Mouse (Mus musculus): ENCODE measurements around the gene Slc35e2. TPM values are rescaled to one million over a fixed set of nuclear protein-coding genes. Genes with fewer than 3 reads are reported as not detected.

The Slc35e2 gene
- polyA plus RNA-seq, 1 experiment from 2014 or later: 16.5 TPM

- DNase-seq (ENCODE audit: low spot score) (no peak), ATAC-seq (replicated peaks; ENCODE audit: low FRiP score) (no peak)
- H3K4me1 ChIP-seq (replicated peaks; ENCODE audit: control insufficient read depth, insufficient read depth, low read length): no peaks in the 10 kb centered on the region
- no peak overlapping the region for H3K4me3 ChIP-seq (ENCODE audit: low read depth, low read length)
- H3K27me3 ChIP-seq (ENCODE audit: control insufficient read depth, insufficient read depth, low read length): no peaks in the 10 kb centered on the region
- no peak overlapping the region for H3K4me2 ChIP-seq (ENCODE audit: low read depth, low read length, severe bottlenecking)
- WGBS: 100% methylated on average over 2 of the region's 2 CpGs
- no peaks in the 10 kb centered on the region for H3K9me3 ChIP-seq (ENCODE audit: control insufficient read depth, low read length)
- no peak overlapping the region for H3K9ac ChIP-seq (ENCODE audit: low read length)
- H3K27ac ChIP-seq (ENCODE audit: low read depth, low read length): no peak overlapping the region
- peaks cover 3% of the 10 kb centered on the region for H3K36me3 ChIP-seq (ENCODE audit: control insufficient read depth, insufficient read depth, low read length)
Observed at GRCm38 (mm10) chr4:155573155-155573554, 28.1 kb upstream of the Slc35e2 start.

- H3K27me3 ChIP-seq (ENCODE audit: control insufficient read depth, insufficient read depth, low read length): no peaks in the 10 kb centered on the region
Observed at GRCm38 (mm10) chr4:155573876-155574275, 27.3 kb upstream of the Slc35e2 start.

GRCm38 (mm10) chr4:155574931-155575330 lies 26.3 kb upstream of the Slc35e2 start:
- 90% methylated on average over 11 of the region's 11 CpGs for WGBS
- ATAC-seq (replicated peaks; ENCODE audit: low FRiP score) (no peak), DNase-seq (ENCODE audit: low spot score) (no peak)
- Histone ChIP-seq H3K9ac (ENCODE audit: low read length) (no peak overlapping the region), H3K4me3 (ENCODE audit: low read depth, low read length) (no peak overlapping the region), H3K4me2 (ENCODE audit: low read depth, low read length, severe bottlenecking) (no peak overlapping the region), H3K27ac (ENCODE audit: low read depth, low read length) (no peak overlapping the region), H3K27me3 (ENCODE audit: control insufficient read depth, insufficient read depth, low read length) (no peaks in the 10 kb centered on the region), H3K9me3 (ENCODE audit: control insufficient read depth, low read length) (no peaks in the 10 kb centered on the region), H3K4me1 (replicated peaks; ENCODE audit: control insufficient read depth, insufficient read depth, low read length) (no peaks in the 10 kb centered on the region), H3K36me3 (ENCODE audit: control insufficient read depth, insufficient read depth, low read length) (peaks cover 3% of the 10 kb centered on the region)

More at GRCm38 (mm10) chr4:155573876-155574275, 27.3 kb upstream of the Slc35e2 start:
- H3K4me2 ChIP-seq (ENCODE audit: low read depth, low read length, severe bottlenecking): no peak overlapping the region
- H3K9ac ChIP-seq (ENCODE audit: low read length): no peak overlapping the region
- peaks cover 3% of the 10 kb centered on the region for H3K36me3 ChIP-seq (ENCODE audit: control insufficient read depth, insufficient read depth, low read length)
- no peaks in the 10 kb centered on the region for H3K9me3 ChIP-seq (ENCODE audit: control insufficient read depth, low read length)
- H3K27ac ChIP-seq (ENCODE audit: low read depth, low read length): no peak overlapping the region
- H3K4me1 ChIP-seq (replicated peaks; ENCODE audit: control insufficient read depth, insufficient read depth, low read length): no peaks in the 10 kb centered on the region
- DNase-seq (ENCODE audit: low spot score): no peak
- no peak overlapping the region for H3K4me3 ChIP-seq (ENCODE audit: low read depth, low read length)
- no peak for ATAC-seq (replicated peaks; ENCODE audit: low FRiP score)
- WGBS: 97% methylated on average over 9 of the region's 9 CpGs

- Histone ChIP-seq H3K36me3 (ENCODE audit: control insufficient read depth, insufficient read depth, low read length) (peaks cover 3% of the 10 kb centered on the region), H3K27ac (ENCODE audit: low read depth, low read length) (no peak overlapping the region), H3K9ac (ENCODE audit: low read length) (no peak overlapping the region), H3K4me2 (ENCODE audit: low read depth, low read length, severe bottlenecking) (no peak overlapping the region), H3K4me1 (replicated peaks; ENCODE audit: control insufficient read depth, insufficient read depth, low read length) (no peaks in the 10 kb centered on the region), H3K27me3 (ENCODE audit: control insufficient read depth, insufficient read depth, low read length) (no peaks in the 10 kb centered on the region), H3K9me3 (ENCODE audit: control insufficient read depth, low read length) (no peaks in the 10 kb centered on the region), H3K4me3 (ENCODE audit: low read depth, low read length) (no peak overlapping the region)
- 88% methylated on average over 8 of the region's 8 CpGs for WGBS
- no peak for DNase-seq (ENCODE audit: low spot score)
- no peak for ATAC-seq (replicated peaks; ENCODE audit: low FRiP score)
Observed at GRCm38 (mm10) chr4:155575521-155575920, 25.7 kb upstream of the Slc35e2 start.

GRCm38 (mm10) chr4:155577132-155577531 lies 24.1 kb upstream of the Slc35e2 start:
- Histone ChIP-seq H3K9ac (ENCODE audit: low read length) (no peak overlapping the region), H3K9me3 (ENCODE audit: control insufficient read depth, low read length) (no peaks in the 10 kb centered on the region), H3K36me3 (ENCODE audit: control insufficient read depth, insufficient read depth, low read length) (peaks cover 3% of the 10 kb centered on the region), H3K27me3 (ENCODE audit: control insufficient read depth, insufficient read depth, low read length) (no peaks in the 10 kb centered on the region), H3K27ac (ENCODE audit: low read depth, low read length) (no peak overlapping the region), H3K4me1 (replicated peaks; ENCODE audit: control insufficient read depth, insufficient read depth, low read length) (no peaks in the 10 kb centered on the region), H3K4me2 (ENCODE audit: low read depth, low read length, severe bottlenecking) (no peak overlapping the region), H3K4me3 (ENCODE audit: low read depth, low read length) (no peak overlapping the region)
- no peak for DNase-seq (ENCODE audit: low spot score)
- no peak for ATAC-seq (replicated peaks; ENCODE audit: low FRiP score)
- WGBS: 92% methylated on average over 9 of the region's 9 CpGs

GRCm38 (mm10) chr4:155577741-155578140 lies 23.5 kb upstream of the Slc35e2 start:
- H3K4me3 ChIP-seq (ENCODE audit: low read depth, low read length): no peak overlapping the region
- DNase-seq (ENCODE audit: low spot score): no peak
- H3K9me3 ChIP-seq (ENCODE audit: control insufficient read depth, low read length): no peaks in the 10 kb centered on the region
- WGBS: 90% methylated on average over 5 of the region's 5 CpGs
- ATAC-seq (replicated peaks; ENCODE audit: low FRiP score): no peak
- H3K4me1 ChIP-seq (replicated peaks; ENCODE audit: control insufficient read depth, insufficient read depth, low read length): no peaks in the 10 kb centered on the region
- no peak overlapping the region for H3K4me2 ChIP-seq (ENCODE audit: low read depth, low read length, severe bottlenecking)
- H3K27me3 ChIP-seq (ENCODE audit: control insufficient read depth, insufficient read depth, low read length): no peaks in the 10 kb centered on the region
- H3K9ac ChIP-seq (ENCODE audit: low read length): no peak overlapping the region
- H3K36me3 ChIP-seq (ENCODE audit: control insufficient read depth, insufficient read depth, low read length): peaks cover 5% of the 10 kb centered on the region
- no peak overlapping the region for H3K27ac ChIP-seq (ENCODE audit: low read depth, low read length)

GRCm38 (mm10) chr4:155578336-155579125 lies 22.7 kb upstream of the Slc35e2 start:
- Histone ChIP-seq H3K4me3 (ENCODE audit: low read depth, low read length) (no peak overlapping the region), H3K9me3 (ENCODE audit: control insufficient read depth, low read length) (no peaks in the 10 kb centered on the region), H3K4me1 (replicated peaks; ENCODE audit: control insufficient read depth, insufficient read depth, low read length) (no peaks in the 10 kb centered on the region), H3K27me3 (ENCODE audit: control insufficient read depth, insufficient read depth, low read length) (no peaks in the 10 kb centered on the region), H3K4me2 (ENCODE audit: low read depth, low read length, severe bottlenecking) (no peak overlapping the region), H3K9ac (ENCODE audit: low read length) (no peak overlapping the region), H3K36me3 (ENCODE audit: control insufficient read depth, insufficient read depth, low read length) (peaks cover 5% of the 10 kb centered on the region), H3K27ac (ENCODE audit: low read depth, low read length) (no peak overlapping the region)
- ATAC-seq (replicated peaks; ENCODE audit: low FRiP score) (no peak), DNase-seq (ENCODE audit: low spot score) (no peak)
- 94% methylated on average over 7 of the region's 7 CpGs for WGBS

- Histone ChIP-seq H3K4me2 (ENCODE audit: low read depth, low read length, severe bottlenecking) (no peak overlapping the region), H3K27me3 (ENCODE audit: control insufficient read depth, insufficient read depth, low read length) (no peaks in the 10 kb centered on the region), H3K4me3 (ENCODE audit: low read depth, low read length) (no peak overlapping the region), H3K36me3 (ENCODE audit: control insufficient read depth, insufficient read depth, low read length) (peaks cover 5% of the 10 kb centered on the region), H3K27ac (ENCODE audit: low read depth, low read length) (no peak overlapping the region), H3K9me3 (ENCODE audit: control insufficient read depth, low read length) (no peaks in the 10 kb centered on the region), H3K4me1 (replicated peaks; ENCODE audit: control insufficient read depth, insufficient read depth, low read length) (no peaks in the 10 kb centered on the region), H3K9ac (ENCODE audit: low read length) (no peak overlapping the region)
- peak; percentile 75 for DNase-seq (ENCODE audit: low spot score)
- WGBS: 41% methylated on average over 1 of the region's 1 CpGs
- ATAC-seq (replicated peaks; ENCODE audit: low FRiP score): no peak
Observed at GRCm38 (mm10) chr4:155580420-155580819, 20.8 kb upstream of the Slc35e2 start.
